Mouse (Mus musculus) embryonic fibroblast, embryonic 13.5 days (primary cell): ENCODE results near the gene Mrpl10.

Source experiments
- CTCF ChIP-seq: IDR thresholded peaks from 2 replicates; pipeline ENCODE4 v1.5.1; 2011; ENCODE audit warnings: mild to moderate bottlenecking, control low read depth, low read length, moderate library complexity, borderline replicate concordance; ENCODE audit not compliant: insufficient read depth
- POLR2A ChIP-seq: IDR thresholded peaks from 2 replicates; pipeline ENCODE4 v1.6.1; 2011; ENCODE audit warnings: low read depth, mild to moderate bottlenecking, control low read depth, low read length, moderate library complexity

GRCm38 (mm10) chr11:97086365-97086764 is 45.0 kb downstream of the Mrpl10 start:
- no peak for TF ChIP-seq POLR2A
- TF ChIP-seq CTCF, result no peak
